ENCODE assay signal across 17 mouse cellular contexts in the genomic region with DNA sequence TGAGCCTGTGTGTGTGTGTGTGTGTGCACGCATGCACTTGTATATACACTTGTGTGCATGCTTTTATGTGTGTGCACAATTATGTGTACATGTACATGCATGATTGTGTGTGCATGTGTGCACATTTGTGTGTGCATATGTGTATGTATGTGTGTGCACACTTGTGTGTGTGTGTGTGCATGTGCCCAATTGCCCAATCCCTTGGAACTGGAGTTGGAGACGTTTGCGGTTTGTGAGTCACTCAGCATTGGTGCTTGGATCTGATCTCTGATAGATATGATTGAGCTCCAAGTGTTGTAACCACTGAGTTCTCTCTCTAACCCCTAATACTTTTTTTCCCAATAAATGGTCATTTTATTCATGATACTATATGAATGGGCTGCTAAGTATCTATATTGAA.
"Had no signal": no experiment of that assay in that cellular context is flagged by ENCODE, and none has a peak within 500 bp of the region (broad histone marks: within the 10 kb centered on the region; RNA-seq: fewer than 3 reads in every experiment).

No protein-coding gene starts in this region.

- H3K9ac ChIP-seq: kidney, embryonic 15.5 days; liver, embryonic 13.5 days; lung, embryonic 14.5 days; midbrain, embryonic 13.5 days had no signal

- H3K4me2 ChIP-seq: kidney, embryonic 15.5 days; liver, embryonic 13.5 days; lung, embryonic 14.5 days; midbrain, embryonic 13.5 days had no signal

- DNase-seq: kidney, adult 8-10 months; kidney, postnatal 10 days; kidney, postnatal 36 days; layer of hippocampus, postnatal 36 days; liver, embryonic 13.5 days; lung, embryonic 14.5 days; right cerebral cortex, postnatal 4 days; thymus, adult 2 months; thymus, postnatal 14 days; thymus, postnatal 4 days had no signal

- H3K27ac ChIP-seq: kidney, embryonic 15.5 days; left cerebral cortex, adult 2 months; macrophage; midbrain, embryonic 13.5 days; stomach, postnatal 0 days had no signal

- ATAC-seq: lung, postnatal 0 days; midbrain, embryonic 13.5 days; midbrain, embryonic 16.5 days had no signal

- H3K9me3 ChIP-seq: kidney, embryonic 15.5 days; liver, embryonic 13.5 days; midbrain, embryonic 13.5 days had no signal

- H3K27me3 ChIP-seq: kidney, embryonic 15.5 days; liver, embryonic 13.5 days; midbrain, embryonic 13.5 days had no signal

- H3K4me3 ChIP-seq: kidney, embryonic 15.5 days; left cerebral cortex, adult 2 months; liver, embryonic 13.5 days; midbrain, embryonic 13.5 days had no signal

- H3K36me3 ChIP-seq: kidney, embryonic 15.5 days; liver, embryonic 13.5 days; midbrain, embryonic 13.5 days had no signal
